Mouse (Mus musculus) Patski (cell line): ENCODE measurements at regions not wholly inside any gene's neighbourhood (a gene's known extent, or its start where the extent isn't known, plus 50 kb on each side); places are given as distances from the start of the nearest gene placed in this dataset.

Source experiments
- ATAC-seq: fragments of 100-300 bp; one replicate; pipeline ENCODE4 v1.8.0; 2021
- CTCF ChIA-PET: fragments of 350-600 bp; sonication (Branson Sonifier 250); formaldehyde crosslinking; loops from one replicate; lab custom pipeline; 2022; ENCODE audit warnings: inconsistent platforms; lab: Charles Lee
- POLR2A ChIA-PET: fragments of 350-600 bp; sonication (Branson Sonifier 250); formaldehyde crosslinking; loops from one replicate; lab custom pipeline; 2022; ENCODE audit warnings: antibody characterized with exemption, inconsistent platforms; lab: Charles Lee
- DNase-seq: peaks from one replicate; pipeline ENCODE4 v3.0.0-alpha.2; 2011; ENCODE audit warnings: low read depth, low spot score
- H3K27me3 ChIP-seq: fragments of 371-371 bp; one replicate; pipeline ENCODE4 v1.5.1; 2021
- CTCF ChIP-seq: fragments of 100-300 bp; IDR thresholded peaks from one replicate; pipeline ENCODE4 v1.5.1; 2021
- in situ Hi-C: fragments of 300-500 bp; cut with MboI; formaldehyde crosslinking; loops from 3 replicates; pipeline ENCODE4 v1.11.1; 2018; ENCODE audit warnings: low pct_unique_long_range_greater_than_20kb, mixed read lengths

GRCm38 (mm10) chr17:64439571-64439970 is 107.9 kb upstream of the Pja2 start:
- H3K27me3 ChIP-seq, result no peaks in the 10 kb centered on the region
- POLR2A ChIA-PET, result no interaction called here
- in situ Hi-C loops, result no loop called here
- DNase-seq (no peak), ATAC-seq (no peak)
- CTCF ChIA-PET, result no interaction called here
- TF ChIP-seq CTCF, result no peak

- H3K27me3 ChIP-seq, result peaks cover 10% of the 10 kb centered on the region
- ATAC-seq (no peak), DNase-seq (no peak)
- in situ Hi-C loops, result no loop called here
- ChIA-PET POLR2A (no interaction called here), CTCF (no interaction called here)
- no peak for TF ChIP-seq CTCF
Measured at GRCm38 (mm10) chr17:64454736-64455135, 123.0 kb upstream of the Pja2 start.

- in situ Hi-C loops, result no loop called here
Measured at GRCm38 (mm10) chr17:64466273-64466672, 134.3 kb upstream of the Man2a1 start.

GRCm38 (mm10) chr17:64466746-64467145 is 133.8 kb upstream of the Man2a1 start:
- no peak for DNase-seq
- CTCF ChIA-PET, result interaction anchor here (0.8 to 1.6 kb wide), 2 partner anchors 11 to 36 kb away, joined by 3 to 4 read pairs; no protein-coding TSS in a partner anchor
- POLR2A ChIA-PET, result no interaction called here
- in situ Hi-C loops, result no loop called here
- H3K27me3 ChIP-seq, result peaks cover 20% of the 10 kb centered on the region
- no peak for ATAC-seq
- TF ChIP-seq CTCF, result no peak

More at GRCm38 (mm10) chr17:64466273-64466672, 134.3 kb upstream of the Man2a1 start:
- ATAC-seq (no peak), DNase-seq (no peak)
- ChIA-PET POLR2A (interaction anchor here (0.7 kb wide), 1 partner anchor 363 kb away, joined by 3 read pairs; no protein-coding TSS in a partner anchor), CTCF (interaction anchor here (1.0 kb wide), 1 partner anchor 32 kb away, joined by 4 read pairs; no protein-coding TSS in a partner anchor)
- peaks cover 20% of the 10 kb centered on the region for H3K27me3 ChIP-seq
- TF ChIP-seq CTCF, result no peak

GRCm38 (mm10) chr17:64467297-64467696 is 133.2 kb upstream of the Man2a1 start:
- DNase-seq (no peak), ATAC-seq (no peak)
- ChIA-PET POLR2A (no interaction called here), CTCF (interaction anchor here (0.8 to 1.6 kb wide), 2 partner anchors 10 to 36 kb away, joined by 3 to 4 read pairs; no protein-coding TSS in a partner anchor)
- TF ChIP-seq CTCF, result no peak
- peaks cover 20% of the 10 kb centered on the region for H3K27me3 ChIP-seq
- in situ Hi-C loops, result no loop called here

GRCm38 (mm10) chr17:64469754-64470400 is 130.7 kb upstream of the Man2a1 start:
- in situ Hi-C loops, result no loop called here
- peaks cover 20% of the 10 kb centered on the region for H3K27me3 ChIP-seq
- POLR2A ChIA-PET, result no interaction called here
- no peak for TF ChIP-seq CTCF
- DNase-seq (no peak), ATAC-seq (no peak)
- CTCF ChIA-PET, result no interaction called here

- ChIA-PET POLR2A (no interaction called here), CTCF (no interaction called here)
- ATAC-seq (peak; percentile 99), DNase-seq (peak; percentile 97)
- peaks cover 13% of the 10 kb centered on the region for H3K27me3 ChIP-seq
- in situ Hi-C loops, result loop anchor here (10.0 kb wide), 1 partner anchor 136 kb away; no protein-coding TSS in a partner anchor
- TF ChIP-seq CTCF, result no peak
Measured at GRCm38 (mm10) chr17:64480607-64481038, 119.9 kb upstream of the Man2a1 start.

- ATAC-seq, result no peak
- POLR2A ChIA-PET, result no interaction called here
- peaks cover 19% of the 10 kb centered on the region for H3K27me3 ChIP-seq
- no peak for TF ChIP-seq CTCF
- in situ Hi-C loops, result loop anchor here (10.0 kb wide), 1 partner anchor 140 kb away; no protein-coding TSS in a partner anchor
- DNase-seq, result no peak
- CTCF ChIA-PET, result no interaction called here
Measured at GRCm38 (mm10) chr17:64484835-64485234, 115.7 kb upstream of the Man2a1 start.

- ChIA-PET CTCF (no interaction called here), POLR2A (no interaction called here)
- TF ChIP-seq CTCF, result no peak
- in situ Hi-C loops, result loop anchor here (10.0 kb wide), 1 partner anchor 145 kb away; no protein-coding TSS in a partner anchor
- no peak for DNase-seq
- peaks cover 16% of the 10 kb centered on the region for H3K27me3 ChIP-seq
- no peak for ATAC-seq
Measured at GRCm38 (mm10) chr17:64489769-64490335, 110.7 kb upstream of the Man2a1 start.

GRCm38 (mm10) chr17:64490664-64491063 is 109.9 kb upstream of the Man2a1 start:
- CTCF ChIA-PET, result no interaction called here
- in situ Hi-C loops, result no loop called here
- POLR2A ChIA-PET, result no interaction called here

GRCm38 (mm10) chr17:64491922-64492353 is 108.6 kb upstream of the Man2a1 start:
- ATAC-seq (no peak), DNase-seq (no peak)
- in situ Hi-C loops, result no loop called here
- ChIA-PET CTCF (no interaction called here), POLR2A (no interaction called here)
- peaks cover 13% of the 10 kb centered on the region for H3K27me3 ChIP-seq
- no peak for TF ChIP-seq CTCF

More at GRCm38 (mm10) chr17:64490664-64491063, 109.9 kb upstream of the Man2a1 start:
- no peak for DNase-seq
- no peak for ATAC-seq
- TF ChIP-seq CTCF, result no peak
- H3K27me3 ChIP-seq, result peaks cover 16% of the 10 kb centered on the region
